Mouse (Mus musculus): Measurements from ENCODE around the gene Tmem72.

DNA sequence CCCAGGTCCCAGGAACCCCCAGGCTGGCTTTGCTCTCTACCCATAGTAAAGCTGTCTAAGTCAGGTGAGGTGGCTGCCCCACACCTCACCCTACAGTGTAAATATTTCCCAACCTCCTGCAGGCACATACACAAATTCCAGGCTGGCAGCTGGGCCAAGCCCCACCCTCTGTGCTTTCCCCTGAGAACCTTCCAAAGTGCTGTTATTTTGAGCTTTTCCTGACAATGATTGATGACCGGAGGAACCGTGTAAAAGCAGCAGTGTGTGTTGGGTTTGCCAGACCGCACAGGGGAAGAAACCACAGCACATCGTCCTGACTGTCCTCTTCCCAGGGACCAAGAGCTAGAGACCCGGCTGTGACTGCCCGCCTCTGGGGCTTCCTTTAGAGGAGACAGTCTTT is 66.3 kb downstream of the Tmem72 start, which contains the start of gene Depp1:
- TF ChIP-seq CTCF (IDR thresholded peaks at IDR 0.05; ENCODE audit: extremely low read depth, insufficient read length, insufficient replicate concordance, low read depth, low read length) (no peak), POLR2A (IDR thresholded peaks at IDR 0.05; ENCODE audit: low read depth, low read length) (no peak; the same call in 1 of the 2 replicates)

All from small intestine, adult 2 months (tissue).